Mouse (Mus musculus): ENCODE results near the gene Sds. TPM values are rescaled to one million over a fixed set of nuclear protein-coding genes. Genes with fewer than 3 reads are reported as not detected.

Gene Sds
- polyA plus RNA-seq, 2 experiments = 0.13 to 0.22 TPM

- no peak overlapping the region for H3K4me3 ChIP-seq (ENCODE audit: insufficient read depth in 1 of 2, low read depth in 2 of 2, low read length in 2 of 2)
- H3K27ac ChIP-seq = no peak overlapping the region
- no peaks in the 10 kb centered on the region for H3K36me3 ChIP-seq (replicated peaks; ENCODE audit: control insufficient read depth, insufficient read depth, low read depth)
- H3K9me3 ChIP-seq (ENCODE audit: control insufficient read depth, low read length) = no peaks in the 10 kb centered on the region
- DNase-seq (ENCODE audit: low read depth in 3 of 3, low spot score in 3 of 3) = no peak
- H3K27me3 ChIP-seq (ENCODE audit: control insufficient read depth, insufficient read depth, low read length) = peaks cover 93% of the 10 kb centered on the region
- H3K9ac ChIP-seq (replicated peaks) = no peak overlapping the region
- no peaks in the 10 kb centered on the region for H3K4me1 ChIP-seq (replicated peaks; ENCODE audit: control insufficient read depth in 2 of 2, insufficient read depth in 2 of 2, low read length in 1 of 2)
- TF ChIP-seq CTCF (IDR thresholded peaks at IDR 0.05; ENCODE audit: low read depth) = no peak
- TF ChIP-seq EP300 (IDR thresholded peaks at IDR 0.05; ENCODE audit: low read depth) = no peak
- 7% methylated on average over 6 of the region's 6 CpGs for WGBS (ENCODE audit: insufficient replicate concordance)
- ATAC-seq (ENCODE audit: insufficient read depth) = no peak
- no peak overlapping the region for H3K4me2 ChIP-seq (ENCODE audit: low read depth)
Measured at GRCm38 (mm10) chr5:120429692-120430091, 46.6 kb upstream of the Sds start.

- ATAC-seq (ENCODE audit: insufficient read depth) (no peak), DNase-seq (ENCODE audit: low read depth in 3 of 3, low spot score in 3 of 3) (no peak)
- WGBS (ENCODE audit: insufficient replicate concordance) = 4% methylated on average over 30 of the region's 30 CpGs
- Histone ChIP-seq H3K27me3 (ENCODE audit: control insufficient read depth, insufficient read depth, low read length) (peaks cover 96% of the 10 kb centered on the region), H3K9me3 (ENCODE audit: control insufficient read depth, low read length) (no peaks in the 10 kb centered on the region), H3K4me2 (ENCODE audit: low read depth) (no peak overlapping the region), H3K4me1 (replicated peaks; ENCODE audit: control insufficient read depth in 2 of 2, insufficient read depth in 2 of 2, low read length in 1 of 2) (no peaks in the 10 kb centered on the region), H3K9ac (replicated peaks) (no peak overlapping the region), H3K4me3 (ENCODE audit: insufficient read depth in 1 of 2, low read depth in 2 of 2, low read length in 2 of 2) (no peak overlapping the region), H3K27ac (no peak overlapping the region), H3K36me3 (replicated peaks; ENCODE audit: control insufficient read depth, insufficient read depth, low read depth) (no peaks in the 10 kb centered on the region)
- TF ChIP-seq CTCF (IDR thresholded peaks at IDR 0.05; ENCODE audit: low read depth) (no peak), EP300 (IDR thresholded peaks at IDR 0.05; ENCODE audit: low read depth) (no peak)
Measured at GRCm38 (mm10) chr5:120431001-120431583, 45.2 kb upstream of the Sds start.

- peaks cover 96% of the 10 kb centered on the region for H3K27me3 ChIP-seq (ENCODE audit: control insufficient read depth, insufficient read depth, low read length)
- H3K4me1 ChIP-seq (replicated peaks; ENCODE audit: control insufficient read depth in 2 of 2, insufficient read depth in 2 of 2, low read length in 1 of 2) = no peaks in the 10 kb centered on the region
- H3K27ac ChIP-seq = no peak within 1 kb of the TSS
- no peaks in the 10 kb centered on the region for H3K36me3 ChIP-seq (replicated peaks; ENCODE audit: control insufficient read depth, insufficient read depth, low read depth)
- no peaks in the 10 kb centered on the region for H3K9me3 ChIP-seq (ENCODE audit: control insufficient read depth, low read length)
- no peak within 1 kb of the TSS for H3K9ac ChIP-seq (replicated peaks)
- DNase-seq (ENCODE audit: low read depth in 3 of 3, low spot score in 3 of 3) (no peak), ATAC-seq (ENCODE audit: insufficient read depth) (no peak)
- TF ChIP-seq CTCF (IDR thresholded peaks at IDR 0.05; ENCODE audit: low read depth) (no peak), EP300 (IDR thresholded peaks at IDR 0.05; ENCODE audit: low read depth) (no peak)
- H3K4me3 ChIP-seq (ENCODE audit: insufficient read depth in 1 of 2, low read depth in 2 of 2, low read length in 2 of 2) = no peak within 1 kb of the TSS
- WGBS (ENCODE audit: insufficient replicate concordance) = 2% methylated on average over 69 of the region's 69 CpGs
- H3K4me2 ChIP-seq (ENCODE audit: low read depth) = no peak within 1 kb of the TSS
Measured at GRCm38 (mm10) chr5:120431649-120432485, 44.5 kb upstream of the Sds start, which contains the start of gene Lhx5. Gene Lhx5 (plus strand): TSS chr5:120431699.

GRCm38 (mm10) chr5:120432486-120433015 lies 43.8 kb upstream of the Sds start:
- no peak overlapping the region for H3K4me3 ChIP-seq (ENCODE audit: insufficient read depth in 1 of 2, low read depth in 2 of 2, low read length in 2 of 2)
- peaks cover 96% of the 10 kb centered on the region for H3K27me3 ChIP-seq (ENCODE audit: control insufficient read depth, insufficient read depth, low read length)
- H3K4me1 ChIP-seq (replicated peaks; ENCODE audit: control insufficient read depth in 2 of 2, insufficient read depth in 2 of 2, low read length in 1 of 2) = no peaks in the 10 kb centered on the region
- H3K27ac ChIP-seq = no peak overlapping the region
- DNase-seq (ENCODE audit: low read depth in 3 of 3, low spot score in 3 of 3) (no peak), ATAC-seq (ENCODE audit: insufficient read depth) (no peak)
- no peak overlapping the region for H3K9ac ChIP-seq (replicated peaks)
- no peak overlapping the region for H3K4me2 ChIP-seq (ENCODE audit: low read depth)
- 3% methylated on average over 9 of the region's 9 CpGs for WGBS (ENCODE audit: insufficient replicate concordance)
- TF ChIP-seq EP300 (IDR thresholded peaks at IDR 0.05; ENCODE audit: low read depth) (no peak), CTCF (IDR thresholded peaks at IDR 0.05; ENCODE audit: low read depth) (no peak)
- H3K36me3 ChIP-seq (replicated peaks; ENCODE audit: control insufficient read depth, insufficient read depth, low read depth) = no peaks in the 10 kb centered on the region
- no peaks in the 10 kb centered on the region for H3K9me3 ChIP-seq (ENCODE audit: control insufficient read depth, low read length)

- DNase-seq (ENCODE audit: low read depth in 3 of 3, low spot score in 3 of 3) (no peak), ATAC-seq (ENCODE audit: insufficient read depth) (no peak)
- H3K4me1 ChIP-seq (replicated peaks; ENCODE audit: control insufficient read depth in 2 of 2, insufficient read depth in 2 of 2, low read length in 1 of 2) = no peaks in the 10 kb centered on the region
- H3K27me3 ChIP-seq (ENCODE audit: control insufficient read depth, insufficient read depth, low read length) = peaks cover 96% of the 10 kb centered on the region
- no peak overlapping the region for H3K27ac ChIP-seq
- no peaks in the 10 kb centered on the region for H3K9me3 ChIP-seq (ENCODE audit: control insufficient read depth, low read length)
- no peaks in the 10 kb centered on the region for H3K36me3 ChIP-seq (replicated peaks; ENCODE audit: control insufficient read depth, insufficient read depth, low read depth)
- no peak overlapping the region for H3K4me3 ChIP-seq (ENCODE audit: insufficient read depth in 1 of 2, low read depth in 2 of 2, low read length in 2 of 2)
- H3K9ac ChIP-seq (replicated peaks) = no peak overlapping the region
- H3K4me2 ChIP-seq (ENCODE audit: low read depth) = no peak overlapping the region
- TF ChIP-seq EP300 (IDR thresholded peaks at IDR 0.05; ENCODE audit: low read depth) (no peak), CTCF (IDR thresholded peaks at IDR 0.05; ENCODE audit: low read depth) (no peak)
- 3% methylated on average over 13 of the region's 13 CpGs for WGBS (ENCODE audit: insufficient replicate concordance)
Measured at GRCm38 (mm10) chr5:120433135-120433760, 43.1 kb upstream of the Sds start.
